Mouse (Mus musculus) forebrain, embryonic 16.5 days (tissue): Measurements from ENCODE around the gene Cd247. TPM values are rescaled to one million over a fixed set of nuclear protein-coding genes. Genes with fewer than 3 reads are reported as not detected.
"Not testable (repeated sequence)": the region's sequence is repeated elsewhere in the genome, so short reads cannot be mapped to it uniquely, and the experiment has no call there.

Experiments used
- ATAC-seq: fragments of 200-750 bp; cut with Nextera tagmentation; 2 replicates; pipeline ENCODE4 v1.8.0; 2017; ENCODE audit warnings: mild to moderate bottlenecking, moderate library complexity
- H3K27ac ChIP-seq: fragments of 300-500 bp; sonication (generic); 2 replicates; pipeline ENCODE4 v1.5.1; 2014; ENCODE audit warnings: low read length, control low read depth
- H3K27me3 ChIP-seq: fragments of 300-500 bp; sonication (generic); replicated peaks from 2 replicates; pipeline ENCODE4 v1.6.1; 2014; ENCODE audit warnings: low read length; ENCODE audit not compliant: control insufficient read depth, insufficient read depth
- H3K36me3 ChIP-seq: fragments of 300-500 bp; sonication (generic); 2 replicates; pipeline ENCODE4 v1.6.1; 2014; ENCODE audit not compliant: control insufficient read depth, insufficient read depth
- H3K4me1 ChIP-seq: fragments of 300-500 bp; sonication (generic); replicated peaks from 2 replicates; pipeline ENCODE4 v1.6.1; 2014; ENCODE audit warnings: low read length; ENCODE audit not compliant: control insufficient read depth, insufficient read depth
- H3K4me2 ChIP-seq: fragments of 300-500 bp; sonication (generic); 2 replicates; pipeline ENCODE4 v1.6.1; 2014; ENCODE audit warnings: mild to moderate bottlenecking, low read length, control low read depth
- H3K4me3 ChIP-seq: fragments of 300-500 bp; sonication (generic); replicated peaks from 2 replicates; pipeline ENCODE4 v1.5.1; 2014; ENCODE audit warnings: mild to moderate bottlenecking, low read length, control low read depth
- H3K9ac ChIP-seq: fragments of 300-500 bp; sonication (generic); replicated peaks from 2 replicates; pipeline ENCODE4 v1.6.1; 2014; ENCODE audit warnings: low read depth, low read length, control low read depth
- H3K9me3 ChIP-seq: fragments of 300-500 bp; sonication (generic); 2 replicates; pipeline ENCODE4 v1.6.1; 2016; ENCODE audit warnings: low read length; ENCODE audit not compliant: control insufficient read depth
- WGBS: fragments of 180-500 bp; shearing (Covaris S2); extraction: QIAGEN DNeasy Blood & Tissue Kit; methylation state at CpG from one replicate; pipeline ENCODE4 v1.1.7; 2014; 5-methylcytosine and 5-hydroxymethylcytosine counted together
- polyA plus RNA-seq: library from polyadenylated mRNA; unstranded; fragments of >200 nt; fragmentation: Nextera tagmentation; extraction: Ambion mirVana; gene quantifications from 2 replicates; pipeline ENCODE4 v1.2.1, GENCODE M21; 2015

The Cd247 gene
- 2.1 and 2.2 TPM in 2 replicates for polyA plus RNA-seq

DNA sequence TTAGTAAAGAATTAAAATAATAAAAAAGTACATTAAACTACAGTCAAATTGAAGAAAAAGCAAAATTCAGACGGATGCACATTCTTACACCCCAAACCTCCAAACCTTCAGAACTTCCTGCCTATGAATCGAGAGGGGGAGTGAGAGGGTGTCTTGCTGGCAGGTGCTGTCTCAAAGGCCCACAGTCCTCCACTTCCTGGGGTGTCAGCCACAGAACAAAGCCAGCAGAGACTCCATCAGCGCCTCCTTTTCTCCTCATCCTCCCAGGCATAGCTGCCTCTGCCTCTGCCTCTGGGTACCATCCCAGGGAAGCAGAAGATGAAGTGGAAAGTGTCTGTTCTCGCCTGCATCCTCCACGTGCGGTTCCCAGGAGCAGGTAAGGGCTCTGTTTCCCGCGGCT, at the start of gene Cd247:
TSS of gene Cd247 (plus strand) at position 171 of the 400 bp plus-strand sequence.
- 66% methylated on average over 8 of the region's 8 CpGs for WGBS

DNA sequence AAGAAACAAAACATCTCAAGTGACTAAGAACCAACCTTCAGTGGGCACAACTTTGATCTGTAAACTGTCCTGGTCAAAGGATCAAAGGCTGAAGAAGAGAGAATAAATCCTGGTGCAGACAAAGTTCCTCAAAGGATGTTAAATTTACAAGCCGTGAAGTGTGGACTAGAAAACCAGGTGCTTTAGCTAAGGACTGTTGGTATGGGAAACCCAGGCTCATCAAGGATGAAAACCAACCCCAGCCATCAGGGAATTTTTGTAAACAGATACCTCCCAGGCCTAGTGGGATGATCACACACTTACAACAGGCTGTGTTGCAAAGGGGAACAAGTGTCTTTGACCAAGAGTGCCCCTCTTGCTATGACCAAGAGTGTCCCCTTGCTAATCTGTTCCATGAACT, 49.5 kb upstream of the Cd247 start:
- ATAC-seq = no peak
- no peaks in the 10 kb centered on the region for H3K36me3 ChIP-seq
- no peak overlapping the region for H3K4me2 ChIP-seq
- 89% methylated on average over 1 of the region's 1 CpGs for WGBS
- H3K4me3 ChIP-seq = no peak overlapping the region
- H3K27ac ChIP-seq = no peak overlapping the region
- no peaks in the 10 kb centered on the region for H3K9me3 ChIP-seq
- H3K27me3 ChIP-seq = no peaks in the 10 kb centered on the region
- no peak overlapping the region for H3K9ac ChIP-seq
- H3K4me1 ChIP-seq = no peaks in the 10 kb centered on the region

More for the DNA sequence above, at the start of gene Cd247:
- H3K27ac ChIP-seq = no peak within 1 kb of the TSS
- no peak within 1 kb of the TSS for H3K4me3 ChIP-seq
- no peak within 1 kb of the TSS for H3K4me2 ChIP-seq
- H3K4me1 ChIP-seq = peaks cover 4% of the 10 kb centered on the region; the same call in 1 of the 2 replicates
- ATAC-seq = no peak
- no peak within 1 kb of the TSS for H3K9ac ChIP-seq
- no peaks in the 10 kb centered on the region for H3K9me3 ChIP-seq
- no peaks in the 10 kb centered on the region for H3K27me3 ChIP-seq
- H3K36me3 ChIP-seq = no peaks in the 10 kb centered on the region

DNA sequence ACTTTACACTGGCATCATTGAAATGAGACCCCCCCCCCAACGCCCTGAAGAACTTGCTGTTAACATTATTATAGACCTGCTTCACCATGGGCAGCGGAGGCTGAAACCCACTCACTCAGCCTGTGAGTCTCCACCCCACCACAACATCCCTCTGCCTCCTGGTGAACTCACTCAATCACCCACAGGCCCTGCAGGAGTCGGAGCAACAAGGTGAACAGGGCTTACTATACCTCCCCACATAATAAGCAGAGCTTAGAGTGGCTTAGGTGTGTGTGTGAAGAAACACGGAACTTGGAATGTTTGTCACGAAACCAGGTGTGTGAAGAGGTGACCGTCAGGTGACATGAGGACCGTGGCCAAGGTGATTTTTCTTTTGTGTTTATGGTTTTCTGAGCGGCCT, 46.5 kb upstream of the Cd247 start:
- no peak overlapping the region for H3K27ac ChIP-seq
- ATAC-seq = no peak
- no peaks in the 10 kb centered on the region for H3K36me3 ChIP-seq
- H3K4me3 ChIP-seq = no peak overlapping the region
- H3K9ac ChIP-seq = no peak overlapping the region
- no peak overlapping the region for H3K4me2 ChIP-seq
- H3K4me1 ChIP-seq = no peaks in the 10 kb centered on the region
- 86% methylated on average over 8 of the region's 8 CpGs for WGBS
- H3K27me3 ChIP-seq = no peaks in the 10 kb centered on the region
- H3K9me3 ChIP-seq = no peaks in the 10 kb centered on the region

DNA sequence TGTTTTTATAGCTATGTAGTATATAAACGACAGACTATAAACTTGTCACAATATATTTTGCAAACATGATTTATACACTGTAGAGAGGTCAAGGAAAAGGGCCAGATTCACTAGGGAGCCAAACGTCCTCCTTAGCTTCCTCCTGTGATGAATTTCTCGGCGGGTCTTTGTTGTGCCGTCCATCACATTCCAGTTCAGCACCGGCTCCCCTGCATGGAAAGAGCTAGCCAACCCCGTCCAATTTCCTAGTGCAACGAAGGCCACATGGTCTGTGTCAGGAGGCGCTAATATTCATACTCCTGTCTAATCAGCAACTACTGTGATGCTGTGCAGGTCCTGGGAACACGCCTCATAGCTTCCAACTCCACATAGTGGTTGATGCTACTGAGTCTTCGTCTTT, 40.4 kb upstream of the Cd247 start:
- Histone ChIP-seq H3K4me1 (no peaks in the 10 kb centered on the region), H3K27ac (no peak overlapping the region), H3K9ac (no peak overlapping the region), H3K27me3 (no peaks in the 10 kb centered on the region), H3K36me3 (no peaks in the 10 kb centered on the region), H3K4me2 (no peak overlapping the region), H3K9me3 (no peaks in the 10 kb centered on the region), H3K4me3 (no peak overlapping the region)
- 58% methylated on average over 11 of the region's 11 CpGs for WGBS
- ATAC-seq = no peak

DNA sequence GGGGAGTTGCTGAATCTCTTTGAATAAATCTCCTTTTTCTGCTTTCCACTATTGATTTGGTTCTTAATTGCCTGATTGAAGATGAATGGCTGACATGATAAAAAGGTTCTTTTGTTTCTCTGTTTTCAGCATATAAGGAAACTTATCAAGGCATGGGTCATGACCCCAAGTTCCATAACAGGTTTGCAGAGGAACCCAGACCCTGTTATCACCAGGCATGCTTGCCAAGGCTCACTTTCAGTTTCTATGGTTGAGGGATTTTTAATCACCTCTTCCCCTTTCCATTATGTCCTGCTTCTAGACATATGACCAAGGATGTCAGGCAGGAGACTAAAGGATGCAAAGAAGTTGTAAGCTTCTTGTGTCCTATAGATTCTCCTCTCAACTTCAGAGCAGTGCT, 37.3 kb upstream of the Cd247 start:
- no peak overlapping the region for H3K4me3 ChIP-seq
- ATAC-seq = no peak
- H3K27ac ChIP-seq = no peak overlapping the region
- no peak overlapping the region for H3K9ac ChIP-seq
- H3K4me2 ChIP-seq = no peak overlapping the region
- H3K9me3 ChIP-seq = no peaks in the 10 kb centered on the region
- H3K36me3 ChIP-seq = no peaks in the 10 kb centered on the region
- H3K27me3 ChIP-seq = no peaks in the 10 kb centered on the region
- no peaks in the 10 kb centered on the region for H3K4me1 ChIP-seq

DNA sequence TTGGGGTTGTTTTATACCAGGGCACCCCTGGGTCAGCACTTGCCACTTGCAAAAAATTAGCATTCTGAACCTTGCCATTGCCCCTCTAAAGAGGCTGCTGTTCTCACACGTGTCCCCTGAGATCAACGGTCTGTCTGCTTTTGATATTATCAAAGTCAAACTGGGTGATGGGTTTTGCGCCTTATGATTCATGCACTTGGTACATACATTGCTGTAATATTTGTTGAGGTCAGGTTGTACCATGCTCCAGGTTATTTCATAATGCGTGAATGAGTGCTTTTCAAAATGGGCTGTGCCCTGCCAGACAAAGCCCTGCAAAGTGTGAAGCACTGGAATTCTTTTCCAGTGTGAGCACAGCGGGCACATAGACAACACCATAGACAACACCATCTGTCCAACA, 36.6 kb upstream of the Cd247 start:
- no peak for ATAC-seq
- WGBS = 84% methylated on average over 5 of the region's 5 CpGs
- no peak overlapping the region for H3K4me2 ChIP-seq
- H3K9ac ChIP-seq = no peak overlapping the region
- no peak overlapping the region for H3K27ac ChIP-seq
- H3K36me3 ChIP-seq = no peaks in the 10 kb centered on the region
- no peaks in the 10 kb centered on the region for H3K9me3 ChIP-seq
- H3K27me3 ChIP-seq = no peaks in the 10 kb centered on the region
- no peaks in the 10 kb centered on the region for H3K4me1 ChIP-seq
- H3K4me3 ChIP-seq = no peak overlapping the region

DNA sequence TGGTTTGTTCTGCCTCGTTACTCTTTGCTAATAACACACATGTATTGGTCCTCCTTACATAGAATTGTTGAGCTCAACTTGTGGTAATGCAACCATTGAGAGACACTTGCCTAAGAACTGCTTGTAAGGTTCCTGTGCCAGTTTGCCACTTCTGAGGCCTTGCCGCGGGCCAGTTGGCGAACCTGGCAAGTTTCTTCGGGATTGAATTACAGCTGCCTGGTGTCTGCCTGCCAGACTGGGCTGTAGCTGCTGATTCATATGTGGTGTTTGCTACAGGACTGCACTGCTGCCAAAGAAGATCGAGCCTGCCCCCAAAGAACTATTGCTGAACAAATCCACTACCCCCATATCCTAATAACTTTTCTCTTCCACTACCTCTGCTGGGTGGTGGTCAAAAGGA, 34.3 kb upstream of the Cd247 start:
- no peak for ATAC-seq
- H3K9ac ChIP-seq = no peak overlapping the region

DNA sequence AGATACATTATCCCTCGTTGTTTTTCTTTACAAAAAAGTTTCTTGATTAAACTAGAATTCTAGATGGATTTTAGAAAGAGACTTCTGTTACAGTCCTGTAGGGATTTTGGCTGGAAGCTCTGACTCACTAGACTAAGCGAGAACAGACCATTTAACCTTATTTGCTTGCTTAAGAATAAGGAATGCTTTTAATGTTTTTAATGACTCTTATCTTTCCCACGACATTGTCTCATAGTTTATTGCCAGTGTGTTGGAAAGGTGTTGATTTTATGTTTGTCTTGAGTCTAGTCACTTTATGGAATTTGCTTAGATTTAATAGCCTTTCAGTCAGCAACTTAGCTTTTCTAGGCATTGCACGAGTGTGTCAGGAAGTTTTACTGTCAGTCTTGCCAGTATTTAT, 33.3 kb upstream of the Cd247 start:
- no peak overlapping the region for H3K4me2 ChIP-seq
- H3K27ac ChIP-seq = no peak overlapping the region
- ATAC-seq = no peak
- no peaks in the 10 kb centered on the region for H3K9me3 ChIP-seq
- H3K4me3 ChIP-seq = no peak overlapping the region
- no peaks in the 10 kb centered on the region for H3K36me3 ChIP-seq
- 71% methylated on average over 4 of the region's 4 CpGs for WGBS
- no peaks in the 10 kb centered on the region for H3K4me1 ChIP-seq
- H3K27me3 ChIP-seq = no peaks in the 10 kb centered on the region
- H3K9ac ChIP-seq = no peak overlapping the region

More for the DNA sequence above, 34.3 kb upstream of the Cd247 start:
- 74% methylated on average over 6 of the region's 6 CpGs for WGBS
- Histone ChIP-seq H3K36me3 (no peaks in the 10 kb centered on the region), H3K4me1 (no peaks in the 10 kb centered on the region), H3K27me3 (no peaks in the 10 kb centered on the region), H3K4me3 (no peak overlapping the region), H3K9me3 (no peaks in the 10 kb centered on the region), H3K4me2 (no peak overlapping the region), H3K27ac (no peak overlapping the region)

DNA sequence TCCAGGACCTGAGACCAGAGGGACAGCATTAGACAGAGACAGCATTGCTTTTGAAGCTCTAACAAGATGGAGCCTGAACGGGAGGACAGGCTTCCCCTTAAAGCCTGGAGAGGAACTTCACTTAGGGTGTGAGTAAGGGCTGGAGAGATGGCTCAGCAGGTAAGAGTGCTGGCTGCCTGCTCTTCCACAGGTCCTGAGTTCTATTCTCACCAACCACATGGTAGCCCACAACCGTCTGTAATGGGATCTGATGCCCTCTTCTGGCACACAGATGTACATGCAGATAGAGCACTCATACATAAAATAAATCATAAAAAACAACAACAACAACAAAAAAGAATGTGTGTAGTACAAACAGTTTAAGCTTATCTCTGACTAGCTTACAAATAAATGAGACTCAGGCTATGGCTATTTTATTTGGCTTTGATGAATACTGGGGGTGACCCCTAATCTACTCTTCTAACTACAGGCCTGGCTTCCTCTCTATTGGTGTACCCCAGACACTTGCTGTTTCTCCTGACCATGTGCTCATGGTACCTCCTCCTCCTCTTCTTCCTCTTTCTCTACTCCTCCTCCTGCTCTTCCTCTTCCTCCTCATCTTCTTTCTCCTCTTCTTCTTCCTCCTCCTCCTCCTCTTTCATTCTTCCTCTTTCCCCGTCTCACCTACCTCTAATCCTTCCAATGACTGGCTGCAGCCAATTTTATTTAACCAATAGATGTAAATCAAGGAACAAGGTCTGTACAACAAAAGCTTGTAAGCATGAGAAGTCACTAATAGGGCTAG, 26.8 kb upstream of the Cd247 start:
- no peak for ATAC-seq
- H3K4me1 ChIP-seq = peaks cover 12% of the 10 kb centered on the region
- 78% methylated on average over 3 of the region's 3 CpGs for WGBS
- no peak overlapping the region for H3K4me3 ChIP-seq
- H3K27me3 ChIP-seq = peaks cover 5% of the 10 kb centered on the region; the same call in 1 of the 2 replicates
- H3K9ac ChIP-seq = no peak overlapping the region
- H3K9me3 ChIP-seq = no peaks in the 10 kb centered on the region
- H3K36me3 ChIP-seq = no peaks in the 10 kb centered on the region
- no peak overlapping the region for H3K4me2 ChIP-seq
- H3K27ac ChIP-seq = no peak overlapping the region

DNA sequence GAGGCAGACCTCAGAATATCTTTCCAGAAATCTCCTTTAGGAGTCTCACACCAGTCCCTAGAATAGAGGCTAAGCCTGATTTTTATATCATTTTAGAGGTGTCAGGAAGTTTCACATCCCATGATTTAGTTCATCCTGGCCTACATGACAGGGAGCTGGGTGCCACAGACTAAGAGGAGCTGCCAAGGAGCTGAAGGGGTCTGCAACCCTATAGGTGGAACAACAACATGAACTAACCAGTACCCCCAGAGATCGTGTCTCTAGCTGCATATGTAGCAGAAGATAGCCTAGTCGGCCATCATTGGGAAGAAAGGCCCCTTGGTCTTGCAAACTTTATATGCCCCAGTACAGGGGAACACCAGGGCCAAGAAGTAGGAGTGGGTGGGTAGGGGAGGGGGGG, 26.0 kb upstream of the Cd247 start:
- H3K36me3 ChIP-seq, H3K4me2 ChIP-seq, H3K4me3 ChIP-seq, H3K9ac ChIP-seq, H3K27ac ChIP-seq, H3K27me3 ChIP-seq, ATAC-seq, H3K9me3 ChIP-seq: not testable (repeated sequence)
- peaks cover 12% of the 10 kb centered on the region for H3K4me1 ChIP-seq
- WGBS = 75% methylated on average over 2 of the region's 2 CpGs
